Mouse (Mus musculus): ENCODE measurements around the gene Sema6b. TPM values are rescaled to one million over a fixed set of nuclear protein-coding genes. Genes with fewer than 3 reads are reported as not detected.
"Not testable (repeated sequence)": the region's sequence is repeated elsewhere in the genome, so short reads cannot be mapped to it uniquely, and the experiment has no call there.

Sema6b gene
- polyA plus RNA-seq, 1 experiment from 2014 or later: 19.0 TPM

DNA sequence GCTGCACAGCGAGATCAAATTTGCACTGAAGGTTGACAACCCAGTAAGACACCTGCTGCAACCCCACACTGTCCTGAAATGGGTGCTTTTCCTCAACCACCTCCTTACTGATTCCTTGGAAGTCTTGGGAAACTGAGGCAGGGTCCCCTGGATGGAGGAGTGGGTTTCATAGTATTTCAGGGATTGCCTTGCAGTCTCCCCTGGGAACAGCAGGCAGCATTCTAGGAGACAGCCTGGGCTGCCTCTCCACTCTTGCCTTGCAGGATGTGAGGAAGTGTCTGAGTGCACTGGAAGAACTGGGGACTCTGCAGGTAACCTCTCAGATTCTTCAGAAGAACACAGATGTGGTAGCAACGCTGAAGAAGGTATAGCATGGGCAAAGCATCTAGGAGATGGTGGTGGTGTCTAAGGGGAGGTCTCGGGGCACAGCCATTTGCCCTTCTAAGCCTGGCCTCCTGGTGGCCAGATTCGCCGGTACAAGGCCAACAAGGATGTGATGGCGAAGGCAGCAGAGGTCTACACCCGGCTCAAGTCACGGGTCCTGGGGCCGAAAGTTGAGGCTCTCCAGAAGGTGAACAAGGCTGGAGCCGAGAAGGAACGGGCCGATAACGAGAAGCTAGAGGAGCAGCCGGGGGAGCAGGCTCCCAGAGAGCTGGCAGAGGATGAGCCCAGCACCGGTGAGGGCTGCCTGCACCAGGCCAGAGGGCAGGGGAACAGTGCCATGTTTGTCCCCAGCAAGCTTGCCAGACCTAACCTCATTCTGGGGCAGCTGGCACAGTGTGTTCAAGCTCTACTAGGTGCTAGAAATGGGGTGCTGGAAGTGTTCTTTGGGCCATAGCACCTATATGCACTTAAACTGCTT lies 41.2 kb downstream of the Sema6b start:
- Histone ChIP-seq H3K27ac (no peak overlapping the region), H3K36me3 (replicated peaks) (peaks cover 62% of the 10 kb centered on the region), H3K9ac (no peak overlapping the region), H3K4me3 (no peak overlapping the region), H3K9me3 (no peaks in the 10 kb centered on the region), H3K4me2 (no peak overlapping the region), H3K27me3 (replicated peaks) (no peaks in the 10 kb centered on the region), H3K4me1 (no peaks in the 10 kb centered on the region)
- ATAC-seq (replicated peaks): no peak
- 95% methylated on average over 15 of the region's 15 CpGs for WGBS

DNA sequence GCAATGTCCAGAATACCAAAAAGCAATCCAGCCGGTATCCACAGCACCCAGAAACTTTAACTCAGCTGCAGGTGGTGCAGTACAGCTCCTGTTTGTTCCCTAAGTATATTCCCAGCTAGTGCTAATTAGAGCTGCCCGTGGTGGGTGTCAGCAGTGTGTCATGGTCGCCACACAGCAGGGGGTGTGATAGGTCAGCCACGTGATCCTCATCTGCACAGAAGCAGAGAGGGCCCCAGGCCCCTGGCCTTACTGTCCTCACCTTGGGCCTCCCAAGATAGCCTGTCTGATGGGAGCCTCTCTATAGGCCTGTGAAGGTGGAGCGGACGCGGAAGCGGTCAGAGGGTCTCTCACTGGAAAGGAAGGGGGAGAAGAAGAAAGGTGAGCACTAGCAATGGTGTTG lies 42.0 kb downstream of the Sema6b start:
- Histone ChIP-seq H3K9ac (no peak overlapping the region), H3K4me3 (no peak overlapping the region), H3K27me3 (replicated peaks) (no peaks in the 10 kb centered on the region), H3K4me2 (no peak overlapping the region), H3K4me1 (no peaks in the 10 kb centered on the region), H3K9me3 (no peaks in the 10 kb centered on the region), H3K36me3 (replicated peaks) (peaks cover 66% of the 10 kb centered on the region), H3K27ac (no peak overlapping the region)
- ATAC-seq (replicated peaks): no peak
- WGBS: 94% methylated on average over 8 of the region's 8 CpGs

DNA sequence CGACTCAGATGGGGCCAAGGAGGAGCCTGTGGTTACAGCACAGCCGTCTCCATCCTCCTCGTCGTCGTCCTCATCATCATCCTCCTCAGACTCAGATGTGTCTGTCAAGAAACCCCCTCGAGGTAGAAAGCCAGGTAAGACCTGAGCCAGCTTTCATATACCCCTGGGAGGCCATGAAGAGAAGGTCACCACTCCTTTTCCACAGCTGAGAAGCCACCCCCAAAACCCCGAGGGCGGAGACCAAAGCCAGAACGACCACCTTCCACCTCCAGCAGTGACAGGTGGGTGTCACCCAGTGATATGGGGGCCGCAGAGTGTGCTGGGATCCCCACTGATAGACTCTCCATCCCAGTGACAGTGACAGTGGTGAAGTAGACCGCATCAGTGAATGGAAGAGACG lies 43.3 kb downstream of the Sema6b start:
- WGBS: 93% methylated on average over 12 of the region's 12 CpGs
- Histone ChIP-seq H3K36me3 (replicated peaks) (peaks cover 58% of the 10 kb centered on the region), H3K4me2 (no peak overlapping the region), H3K9me3 (no peaks in the 10 kb centered on the region), H3K4me3 (no peak overlapping the region), H3K27me3 (replicated peaks) (no peaks in the 10 kb centered on the region), H3K27ac (no peak overlapping the region), H3K9ac (no peak overlapping the region), H3K4me1 (no peaks in the 10 kb centered on the region)
- no peak for ATAC-seq (replicated peaks)

DNA sequence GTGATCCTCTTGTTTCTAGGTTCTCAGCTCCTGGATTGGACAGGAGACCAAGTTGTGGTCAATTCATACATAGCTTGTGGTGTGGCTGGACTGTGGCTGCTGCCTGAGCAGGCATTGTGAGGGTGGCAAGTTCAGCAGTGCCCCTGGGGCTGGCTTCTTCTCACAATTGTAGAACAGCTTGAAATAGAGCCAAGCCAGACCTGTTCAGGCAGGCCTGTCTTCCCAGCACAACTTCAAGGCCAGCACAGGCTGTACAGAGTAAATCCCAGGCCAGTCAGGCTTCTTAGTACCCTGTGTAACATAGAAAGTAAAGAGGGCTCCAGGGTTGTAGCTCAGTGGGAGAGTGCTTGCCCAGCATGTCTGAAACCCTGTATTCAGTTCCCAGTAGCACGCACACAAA lies 47.3 kb downstream of the Sema6b start:
- no peak overlapping the region for H3K27ac ChIP-seq
- 89% methylated on average over 1 of the region's 1 CpGs for WGBS
- H3K4me3 ChIP-seq: no peak overlapping the region
- H3K4me2 ChIP-seq: no peak overlapping the region
- H3K9ac ChIP-seq: no peak overlapping the region
- H3K4me1 ChIP-seq: no peaks in the 10 kb centered on the region
- no peak for ATAC-seq (replicated peaks)
- H3K27me3 ChIP-seq (replicated peaks): no peaks in the 10 kb centered on the region
- peaks cover 35% of the 10 kb centered on the region for H3K36me3 ChIP-seq (replicated peaks)
- no peaks in the 10 kb centered on the region for H3K9me3 ChIP-seq

DNA sequence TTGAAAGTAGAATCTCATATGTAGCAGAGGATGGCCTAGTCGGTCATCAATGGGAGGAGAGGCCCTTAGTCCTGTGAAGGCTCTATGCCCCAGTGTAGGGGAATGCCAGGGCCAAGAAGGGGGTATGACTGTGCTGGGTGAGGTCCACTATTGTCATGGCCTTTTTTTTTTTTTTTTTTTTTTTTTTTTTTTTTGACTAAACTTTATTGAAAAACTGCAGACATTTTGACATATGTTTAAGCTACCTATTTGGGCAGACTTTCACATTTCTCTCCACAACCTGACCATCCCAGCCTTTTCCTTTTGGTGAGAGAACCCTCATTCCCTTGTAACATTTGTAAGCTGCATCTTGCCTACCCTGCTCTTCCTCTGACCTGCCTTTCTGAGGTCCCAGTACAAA lies 47.8 kb downstream of the Sema6b start:
- Histone ChIP-seq H3K9me3 (no peaks in the 10 kb centered on the region), H3K4me2 (no peak overlapping the region), H3K4me1 (no peaks in the 10 kb centered on the region), H3K4me3 (no peak overlapping the region), H3K36me3 (replicated peaks) (peaks cover 31% of the 10 kb centered on the region), H3K9ac (no peak overlapping the region), H3K27me3 (replicated peaks) (no peaks in the 10 kb centered on the region), H3K27ac (no peak overlapping the region)
- ATAC-seq (replicated peaks): no peak
- 83% methylated on average over 1 of the region's 1 CpGs for WGBS

DNA sequence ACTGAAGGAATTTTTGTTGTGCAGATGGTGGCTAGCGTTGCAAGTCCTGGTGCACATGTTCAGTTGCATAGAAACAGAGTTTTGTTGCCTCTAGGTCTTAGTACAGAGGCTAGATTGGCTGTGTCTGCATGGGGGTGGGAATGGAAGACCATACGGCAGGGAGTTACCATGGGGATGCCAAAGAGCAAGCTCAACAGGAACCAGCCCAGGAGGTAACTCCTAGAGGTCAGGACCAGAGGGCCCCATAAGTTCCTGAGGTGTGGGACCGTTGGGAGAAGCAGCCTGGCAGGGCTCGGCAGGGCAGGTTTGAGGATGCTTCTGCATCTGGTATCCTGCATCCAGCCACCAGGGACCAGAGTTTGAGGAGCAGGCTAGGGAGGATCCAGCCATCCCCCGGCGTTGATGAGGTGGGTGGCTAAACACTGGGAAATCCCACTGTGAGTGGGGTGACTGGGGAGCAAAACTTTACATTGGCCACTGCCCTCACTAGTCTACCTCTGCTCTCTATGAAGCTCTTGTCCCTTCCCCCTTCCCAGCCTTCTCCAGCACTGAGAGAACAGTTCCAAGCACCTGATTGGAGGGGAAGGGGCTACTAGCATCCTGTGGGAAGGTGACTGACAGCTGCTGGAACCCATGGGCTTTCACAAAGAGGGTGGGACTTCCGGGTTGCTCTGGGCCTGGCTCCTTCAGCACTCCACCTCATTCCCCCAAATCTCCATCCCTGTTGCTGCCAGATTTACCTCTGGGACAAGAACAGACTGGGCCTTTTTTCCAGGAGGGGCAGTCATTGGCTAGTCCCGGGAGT lies 59.2 kb downstream of the Sema6b start:
- H3K27me3 ChIP-seq (replicated peaks): no peaks in the 10 kb centered on the region
- peak; percentile 43 for ATAC-seq (replicated peaks)
- no peaks in the 10 kb centered on the region; the same call in 1 of the 2 replicates for H3K36me3 ChIP-seq (replicated peaks)
- peak overlapping the region; percentile 65 for H3K27ac ChIP-seq
- peak overlapping the region; percentile 99 for H3K4me3 ChIP-seq
- H3K4me2 ChIP-seq: peak overlapping the region; percentile 99
- WGBS: 7% methylated on average over 8 of the region's 8 CpGs
- H3K4me1 ChIP-seq: peaks cover 39% of the 10 kb centered on the region
- peak overlapping the region; percentile 94 for H3K9ac ChIP-seq
- no peaks in the 10 kb centered on the region for H3K9me3 ChIP-seq

DNA sequence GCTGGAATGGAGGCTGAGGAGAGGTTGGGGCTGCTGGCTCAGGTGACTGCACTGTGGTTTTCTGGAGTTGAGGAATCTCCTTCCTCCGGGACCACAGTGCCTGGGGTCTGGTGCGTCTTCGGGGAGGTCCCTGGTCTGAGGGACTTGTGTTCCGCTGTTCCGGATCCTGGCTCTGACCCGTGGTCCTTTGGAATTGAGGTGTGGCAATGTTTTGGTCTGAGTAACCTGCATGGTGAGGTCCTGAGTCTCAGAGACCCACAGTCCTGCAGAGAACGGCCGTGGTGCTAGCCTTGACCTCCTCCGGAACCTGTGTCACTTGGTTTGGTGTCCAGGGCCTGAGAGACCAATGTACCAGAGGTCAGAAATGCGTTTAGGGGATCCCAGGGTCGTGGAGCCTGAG lies 60.2 kb downstream of the Sema6b start:
- 3% methylated on average over 11 of the region's 11 CpGs for WGBS
- Histone ChIP-seq H3K9ac (peak overlapping the region; percentile 94), H3K4me2 (peak overlapping the region; percentile 99), H3K4me1 (peaks cover 47% of the 10 kb centered on the region), H3K9me3 (no peaks in the 10 kb centered on the region), H3K27ac (peak overlapping the region; percentile 80), H3K36me3 (replicated peaks) (no peaks in the 10 kb centered on the region; the same call in 1 of the 2 replicates), H3K27me3 (replicated peaks) (no peaks in the 10 kb centered on the region), H3K4me3 (peak overlapping the region; percentile 99)
- no peak for ATAC-seq (replicated peaks)

DNA sequence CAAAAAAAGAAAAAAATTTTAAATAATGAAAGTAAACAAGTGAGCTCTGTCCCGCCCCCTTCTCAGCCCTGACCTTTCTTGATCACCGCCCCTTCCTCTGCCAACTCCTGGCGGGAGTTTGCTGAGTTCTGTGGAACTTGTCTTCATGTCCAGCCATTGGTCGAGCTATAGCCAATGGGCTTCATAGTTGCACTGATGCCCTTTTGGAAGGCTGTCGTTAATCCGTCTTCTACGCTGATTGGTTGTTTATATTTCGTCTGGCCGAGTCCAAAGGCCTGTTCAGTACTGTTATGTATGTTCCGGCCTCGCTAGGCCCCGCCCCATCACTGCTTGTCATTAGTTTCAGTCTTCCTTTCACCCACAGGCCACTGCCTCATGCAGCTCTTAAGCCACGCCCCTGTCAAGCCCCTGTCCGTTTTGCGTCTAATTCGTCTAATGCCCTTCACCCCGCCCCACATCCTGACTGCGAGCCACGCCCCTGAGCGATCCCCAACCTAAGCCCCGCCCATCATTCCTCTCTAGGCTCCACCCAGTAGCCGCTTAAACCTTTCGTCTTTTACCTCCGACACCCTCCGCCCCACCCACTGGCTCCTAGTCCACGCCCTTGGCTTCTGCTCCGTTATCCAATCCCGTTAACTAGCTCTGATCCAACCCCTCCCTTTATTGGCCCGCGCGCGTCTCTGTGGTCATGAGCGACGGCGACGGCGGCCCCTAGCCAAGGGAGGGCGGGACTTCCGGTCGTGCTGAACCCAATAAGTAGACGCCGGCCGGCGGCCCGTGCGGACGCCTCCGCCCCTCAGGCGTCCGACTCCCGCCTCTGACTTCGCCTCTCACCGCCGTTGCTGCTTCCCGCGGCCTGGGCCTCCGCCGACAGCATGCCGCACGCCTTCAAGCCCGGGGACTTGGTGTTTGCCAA lies 61.0 kb downstream of the Sema6b start, which contains the start of gene Hdgfl2:
Gene Hdgfl2, plus strand, starts transcription at position 755 of the 916 bp plus-strand sequence.
- ATAC-seq (replicated peaks): peak; percentile 94
- peak within 1 kb of the TSS; percentile 99 for H3K4me2 ChIP-seq
- no peaks in the 10 kb centered on the region; the same call in 1 of the 2 replicates for H3K36me3 ChIP-seq (replicated peaks)
- under 1% methylated on average over 60 of the region's 61 CpGs for WGBS
- no peaks in the 10 kb centered on the region for H3K9me3 ChIP-seq
- no peaks in the 10 kb centered on the region for H3K27me3 ChIP-seq (replicated peaks)
- peaks cover 50% of the 10 kb centered on the region for H3K4me1 ChIP-seq
- H3K4me3 ChIP-seq: peak within 1 kb of the TSS; percentile 99
- peak within 1 kb of the TSS; percentile 80 for H3K27ac ChIP-seq
- H3K9ac ChIP-seq: peak within 1 kb of the TSS; percentile 94

DNA sequence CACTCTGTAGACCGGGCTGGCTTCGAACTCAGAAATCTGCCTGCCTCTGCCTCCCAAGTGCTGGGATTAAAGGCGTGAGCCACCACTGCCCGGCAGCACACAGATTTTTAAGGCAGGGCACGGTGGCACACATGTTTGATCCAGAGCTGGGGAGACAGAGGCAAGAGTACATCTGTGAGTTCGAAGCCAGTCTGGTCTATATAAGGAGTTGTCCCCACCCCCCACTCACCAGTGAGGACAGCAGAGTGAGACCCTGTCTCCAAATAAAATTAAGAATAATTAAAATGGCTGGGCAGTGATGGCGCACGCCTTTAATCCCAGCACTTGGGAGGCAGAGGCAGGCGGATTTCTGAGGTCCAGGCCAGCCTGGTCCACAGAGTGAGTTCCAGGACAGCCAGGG lies 61.8 kb downstream of the Sema6b start:
- not testable (repeated sequence) for H3K27me3 ChIP-seq (replicated peaks); ATAC-seq (replicated peaks); H3K9ac ChIP-seq; H3K36me3 ChIP-seq (replicated peaks); H3K9me3 ChIP-seq
- peak overlapping the region; percentile 41; the same call in 1 of the 2 replicates for H3K27ac ChIP-seq
- 71% methylated on average over 9 of the region's 9 CpGs for WGBS
- H3K4me3 ChIP-seq: peak overlapping the region; percentile 99
- H3K4me1 ChIP-seq: peaks cover 53% of the 10 kb centered on the region
- H3K4me2 ChIP-seq: peak overlapping the region; percentile 99

DNA sequence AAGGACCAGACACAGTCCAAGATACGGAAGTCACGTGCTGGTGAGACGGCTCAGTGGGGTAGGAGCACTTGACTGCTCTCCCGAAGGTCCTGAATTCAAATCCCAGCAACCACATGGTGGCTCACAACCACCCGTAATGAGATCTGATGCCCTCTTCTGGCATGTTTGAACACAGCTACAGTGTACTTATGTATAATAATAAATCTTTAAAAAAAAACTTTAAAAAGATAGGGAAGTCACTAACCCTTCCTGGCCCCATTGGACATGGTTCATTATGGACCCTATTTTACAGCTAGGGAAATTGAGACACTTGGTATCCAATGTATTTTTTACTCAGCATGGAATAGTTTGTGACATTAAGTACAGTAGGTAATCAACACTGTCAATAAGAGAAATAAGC lies 62.6 kb downstream of the Sema6b start:
- Histone ChIP-seq H3K27ac (no peak overlapping the region), H3K9ac (no peak overlapping the region), H3K4me2 (no peak overlapping the region), H3K4me1 (peaks cover 45% of the 10 kb centered on the region), H3K9me3 (no peaks in the 10 kb centered on the region), H3K4me3 (no peak overlapping the region), H3K27me3 (replicated peaks) (no peaks in the 10 kb centered on the region), H3K36me3 (replicated peaks) (0 out of 2 replicates have a peak, but pooled peaks cover under 1% of the 10 kb centered on the region)
- ATAC-seq (replicated peaks): no peak
- 90% methylated on average over 5 of the region's 5 CpGs for WGBS

DNA sequence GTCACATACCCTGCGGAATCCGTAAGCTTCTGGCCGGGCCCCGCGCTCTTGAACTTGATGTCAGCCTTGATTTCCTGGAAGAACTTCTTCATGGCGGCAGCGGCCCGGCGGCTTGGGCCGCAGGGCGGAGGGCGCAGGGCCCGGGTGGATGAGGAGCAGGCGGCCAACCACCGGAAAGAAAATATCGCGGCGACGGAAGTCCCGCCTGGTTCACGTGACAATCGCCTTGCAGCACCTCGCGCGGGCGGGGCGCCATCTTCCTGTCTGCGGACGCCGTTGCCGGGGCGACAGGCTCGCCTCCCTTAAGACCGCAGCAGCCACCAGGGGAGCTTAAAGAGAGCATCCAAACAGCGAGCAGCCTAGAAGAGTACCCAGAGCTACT lies 65.3 kb downstream of the Sema6b start, which contains the start of gene Ubxn6:
Gene Ubxn6, minus strand, starts transcription at position 202 of the 382 bp plus-strand sequence.
- peak; percentile 53 for ATAC-seq (replicated peaks)
- no peaks in the 10 kb centered on the region for H3K27me3 ChIP-seq (replicated peaks)
- H3K4me2 ChIP-seq: peak within 1 kb of the TSS; percentile 93
- H3K9me3 ChIP-seq: no peaks in the 10 kb centered on the region
- WGBS: under 1% methylated on average over 35 of the region's 35 CpGs
- H3K36me3 ChIP-seq (replicated peaks): peaks cover 27% of the 10 kb centered on the region
- H3K4me1 ChIP-seq: peaks cover 19% of the 10 kb centered on the region
- peak within 1 kb of the TSS; percentile 91 for H3K27ac ChIP-seq
- peak within 1 kb of the TSS; percentile 95 for H3K9ac ChIP-seq
- H3K4me3 ChIP-seq: peak within 1 kb of the TSS; percentile 89

Measured in midbrain, embryonic 15.5 days (tissue).